ENCODE assay signal across 15 mouse cellular contexts in genomic region chr3:88197741-88198504, GRCm38 (mm10). TPM values are rescaled to one million over a fixed set of nuclear protein-coding genes. Genes with fewer than 3 reads are reported as not detected.
DNase-seq lines count a peak whose midpoint lies in the region; ATAC-seq and TF ChIP-seq lines count a peak whose summit lies in the region.
"Had no signal": no experiment of that assay in that cellular context is flagged by ENCODE, and none has a peak within 500 bp of the region (broad histone marks: within the 10 kb centered on the region; RNA-seq: fewer than 3 reads in every experiment).

No protein-coding gene starts in this region.

- ATAC-seq in hindbrain, embryonic 12.5 days (ENCODE audit: low FRiP score) = peak; percentile 21; the same call in 1 of the 2 replicates
- ATAC-seq in midbrain, embryonic 15.5 days (replicated peaks) = peak; percentile 18; the same call in 1 of the 2 replicates
- ATAC-seq in megakaryocyte progenitor cell, adult 5-6 weeks (replicated peaks; ENCODE audit: poor library complexity) = no peak
- ATAC-seq in lung, postnatal 0 days = no peak
- ATAC-seq: Patski had no signal

- TF ChIP-seq CTCF in lung, postnatal 0 days (IDR thresholded peaks at IDR 0.05) = no peak

- H3K4me2 ChIP-seq in hindbrain, embryonic 12.5 days (replicated peaks) = peak overlapping the region; percentile 38
- H3K4me2 ChIP-seq in midbrain, embryonic 15.5 days = peak overlapping the region; percentile 19; the same call in 1 of the 2 replicates
- no peak overlapping the region for H3K4me2 ChIP-seq in lung, postnatal 0 days (replicated peaks; ENCODE audit: low read depth, low read length)

- 4% methylated on average over 10 of the region's 10 CpGs for WGBS in hindbrain, embryonic 12.5 days
- 5% methylated on average over 10 of the region's 10 CpGs for WGBS in midbrain, embryonic 15.5 days
- WGBS in lung, postnatal 0 days = 6% methylated on average over 10 of the region's 10 CpGs

- DNase-seq in embryo, embryonic 10 days (ENCODE audit: low spot score) = peak; percentile 69
- DNase-seq in embryo, embryonic 11 days = no peak
- no peak for DNase-seq in c-Kit-positive CD71-positive TER-119-positive erythroid progenitor cells, embryonic 14.5 days (ENCODE audit: low spot score)
- DNase-seq in adrenal gland, postnatal 10 days = no peak
- no peak for DNase-seq in lung, postnatal 0 days (ENCODE audit: low spot score)
- DNase-seq: heart, adult 2 months; heart, postnatal 14 days; kidney, adult 11 months; kidney, postnatal 36 days; thymus, postnatal 4 days had no signal

- peak overlapping the region; percentile 32; the same call in 1 of the 2 replicates for H3K9ac ChIP-seq in hindbrain, embryonic 12.5 days
- H3K9ac ChIP-seq in midbrain, embryonic 15.5 days = no peak overlapping the region
- no peak overlapping the region for H3K9ac ChIP-seq in lung, postnatal 0 days (replicated peaks; ENCODE audit: low read depth)
- H3K9ac ChIP-seq: liver, embryonic 14.5 days had no signal

- H3K4me3 ChIP-seq in hindbrain, embryonic 12.5 days = no peak overlapping the region
- H3K4me3 ChIP-seq in midbrain, embryonic 15.5 days = no peak overlapping the region
- no peak overlapping the region for H3K4me3 ChIP-seq in lung, postnatal 0 days (ENCODE audit: low read depth, low read length)
- H3K4me3 ChIP-seq: heart, adult 2 months had no signal

- H3K4me1 ChIP-seq in hindbrain, embryonic 12.5 days = peaks cover 40% of the 10 kb centered on the region
- peaks cover 27% of the 10 kb centered on the region for H3K4me1 ChIP-seq in midbrain, embryonic 15.5 days
- H3K4me1 ChIP-seq in lung, postnatal 0 days (ENCODE audit: insufficient read depth, low read depth, low read length) = 0 out of 2 replicates have a peak, but pooled peaks cover 3% of the 10 kb centered on the region

- TF ChIP-seq EP300 in lung, postnatal 0 days (IDR thresholded peaks at IDR 0.05) = no peak

- peaks cover 68% of the 10 kb centered on the region for H3K27me3 ChIP-seq in hindbrain, embryonic 12.5 days
- peaks cover 27% of the 10 kb centered on the region for H3K27me3 ChIP-seq in midbrain, embryonic 15.5 days (replicated peaks)
- H3K27me3 ChIP-seq in lung, postnatal 0 days (replicated peaks; ENCODE audit: insufficient read depth, low read length) = peaks cover 66% of the 10 kb centered on the region

- H3K27ac ChIP-seq in hindbrain, embryonic 12.5 days = peak overlapping the region; percentile 76
- no peak overlapping the region for H3K27ac ChIP-seq in midbrain, embryonic 15.5 days
- no peak overlapping the region for H3K27ac ChIP-seq in lung, postnatal 0 days (ENCODE audit: low read length)
- H3K27ac ChIP-seq: heart, adult 2 months; liver, embryonic 14.5 days had no signal

- no peaks in the 10 kb centered on the region for H3K9me3 ChIP-seq in hindbrain, embryonic 12.5 days (replicated peaks)
- no peaks in the 10 kb centered on the region for H3K9me3 ChIP-seq in midbrain, embryonic 15.5 days
- H3K9me3 ChIP-seq in lung, postnatal 0 days (ENCODE audit: low read length) = no peaks in the 10 kb centered on the region

- no peaks in the 10 kb centered on the region for H3K36me3 ChIP-seq in hindbrain, embryonic 12.5 days
- no peaks in the 10 kb centered on the region for H3K36me3 ChIP-seq in midbrain, embryonic 15.5 days (replicated peaks)
- no peaks in the 10 kb centered on the region for H3K36me3 ChIP-seq in lung, postnatal 0 days (ENCODE audit: insufficient read depth, low read length)

RNA-seq across cellular contexts. Expression of gene Mef2d, which starts 55.8 kb away (rescaled TPM):
- polyA plus RNA-seq in hindbrain, embryonic 12.5 days (2016; fragmentation: Nextera tagmentation; extraction: Ambion mirVana) = 17.7 and 20.7 TPM in 2 replicates
- 23.2 and 25.3 TPM in 2 replicates for polyA plus RNA-seq in midbrain, embryonic 15.5 days (2015; fragmentation: Nextera tagmentation; extraction: Ambion mirVana)
- 10 to 100 TPM; 85.7 to 86.6 TPM for total RNA-seq in adrenal gland, postnatal 10 days (2021)
- 82.5 and 95.7 TPM in 2 replicates for total RNA-seq in megakaryocyte progenitor cell, adult 5-6 weeks (2015)
- total RNA-seq in megakaryocyte progenitor cell, adult 5-6 weeks (2017) = 49.6 and 52.8 TPM in 2 replicates
- 14.4 and 15.4 TPM in 2 replicates for polyA plus RNA-seq in lung, postnatal 0 days (2015; fragmentation: Nextera tagmentation; extraction: Ambion mirVana)

RNA-seq across cellular contexts. Expression of gene Rhbg, which starts 56.6 kb away (rescaled TPM):
- polyA plus RNA-seq in hindbrain, embryonic 12.5 days (2016; fragmentation: Nextera tagmentation; extraction: Ambion mirVana) = 0.23 and 0.25 TPM in 2 replicates
- 0.14 TPM in 2 replicates for polyA plus RNA-seq in midbrain, embryonic 15.5 days (2015; fragmentation: Nextera tagmentation; extraction: Ambion mirVana)
- 1 to 10 TPM; 1.9 to 2.1 TPM for total RNA-seq in adrenal gland, postnatal 10 days (2021)
- total RNA-seq in megakaryocyte progenitor cell, adult 5-6 weeks (2015) = not detected in 2 replicates
- 0.14 TPM in 1 of 2 replicates, not detected in the other for total RNA-seq in megakaryocyte progenitor cell, adult 5-6 weeks (2017)
- 3.9 and 4.9 TPM in 2 replicates for polyA plus RNA-seq in lung, postnatal 0 days (2015; fragmentation: Nextera tagmentation; extraction: Ambion mirVana)
- total RNA-seq: heart, adult 2 months; heart, postnatal 14 days had no signal
- polyA plus RNA-seq: Patski had no signal

Comparison
In these comparisons a context has a peak if more than half of its experiments do, and no peak if none do; other contexts are left out.
1. ATAC-seq: peak in hindbrain, embryonic 12.5 days (single experiment) and midbrain, embryonic 15.5 days (single experiment); none in megakaryocyte progenitor cell, adult 5-6 weeks (single experiment) and lung, postnatal 0 days (single experiment).